Mouse (Mus musculus): Measurements from ENCODE around the gene Emp3.
"Not testable (repeated sequence)": the region's sequence is repeated elsewhere in the genome, so short reads cannot be mapped to it uniquely, and the experiment has no call there.

Emp3 gene

DNA sequence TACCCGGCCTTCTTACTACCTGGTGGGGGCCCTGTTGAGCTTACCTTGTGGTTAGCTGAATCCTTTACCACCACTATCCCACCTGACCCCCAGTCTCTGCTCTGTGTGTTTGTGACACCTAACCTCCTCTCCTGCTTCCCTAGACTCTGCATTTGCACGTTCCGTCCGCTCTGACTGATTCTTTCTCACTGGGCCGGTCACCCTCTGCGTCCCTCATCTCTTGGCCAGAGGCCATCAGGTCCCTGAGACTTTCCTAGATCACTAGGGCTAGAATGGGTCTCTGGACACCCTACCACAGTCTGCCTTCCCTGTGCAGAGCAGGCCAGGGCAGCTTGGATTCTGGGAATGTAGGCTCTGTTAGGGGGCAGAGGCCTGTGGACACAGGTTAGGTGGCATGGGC is 7.1 kb downstream of the Emp3 start:
- DNase-seq, result no peak

DNA sequence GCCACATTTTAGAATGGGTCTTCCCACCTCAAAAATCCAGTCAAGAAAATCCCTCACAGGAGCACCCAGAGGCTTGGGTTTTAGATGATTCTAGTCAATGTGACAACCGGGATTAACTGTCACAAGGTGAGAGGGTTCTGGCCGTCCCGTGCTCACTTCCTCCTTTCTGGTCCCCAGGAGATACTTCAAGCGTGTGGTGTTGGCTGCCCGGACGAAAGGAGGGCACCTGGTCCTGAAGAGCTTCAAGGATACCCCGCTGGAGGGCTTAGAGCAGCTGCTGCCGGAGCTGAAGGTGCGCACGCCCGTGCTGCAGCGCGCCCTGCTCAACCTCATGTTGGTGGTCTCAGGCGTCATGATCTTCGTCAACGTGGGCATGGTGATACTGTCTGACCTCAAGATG is 12.1 kb downstream of the Emp3 start:
- DNase-seq, result no peak

GRCm38 (mm10) chr7:45908384-45908783 is 12.8 kb downstream of the Emp3 start:
- DNase-seq, result no peak

DNA sequence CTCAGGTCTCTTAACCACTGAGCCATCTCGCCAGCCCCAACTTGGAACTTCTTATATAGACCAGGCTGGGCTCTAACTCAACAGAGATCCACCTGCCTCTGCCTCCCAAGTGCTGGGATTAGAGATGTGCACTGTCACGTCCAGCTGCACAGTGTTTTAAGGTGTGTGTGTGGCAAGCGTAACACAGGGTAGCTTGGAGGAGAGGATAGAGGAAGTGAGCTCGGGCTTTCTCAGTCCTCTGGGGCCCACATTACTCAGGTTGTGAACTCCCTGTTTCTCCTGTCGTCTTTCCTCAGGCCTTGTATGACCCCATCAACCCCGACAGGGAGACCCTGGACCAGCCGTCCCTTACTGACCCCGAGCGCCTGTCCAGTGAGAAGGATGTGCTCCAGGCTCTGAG is 14.6 kb downstream of the Emp3 start:
- no peak for DNase-seq

DNA sequence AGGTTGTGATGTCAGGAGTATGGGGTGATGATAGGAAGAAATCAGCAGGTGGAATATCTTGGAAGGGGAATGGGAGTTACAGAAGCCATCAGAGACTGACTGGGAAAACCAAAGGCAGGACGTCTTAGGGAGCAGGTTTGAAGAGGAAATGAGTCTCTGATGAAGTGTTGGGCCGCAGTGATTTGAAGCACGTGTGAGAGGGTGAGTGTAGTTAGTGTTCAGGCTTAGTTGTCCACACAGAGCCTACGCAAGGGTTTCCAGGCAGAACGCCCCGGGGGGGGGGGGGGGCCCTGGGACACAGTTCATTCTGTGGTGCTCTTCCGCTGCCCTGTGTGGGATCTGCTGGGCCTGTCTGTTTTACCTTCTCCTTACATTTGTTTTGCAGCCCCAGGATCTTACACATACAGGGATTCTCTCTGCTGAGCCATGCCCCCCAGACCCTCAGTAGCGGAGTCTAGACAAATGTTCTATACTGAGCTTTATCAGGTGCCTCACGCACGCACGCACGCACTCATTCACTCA is 18.7 kb downstream of the Emp3 start:
- no peak for DNase-seq

GRCm38 (mm10) chr7:45901562-45901961 is 19.6 kb downstream of the Emp3 start:
- DNase-seq, result no peak

DNA sequence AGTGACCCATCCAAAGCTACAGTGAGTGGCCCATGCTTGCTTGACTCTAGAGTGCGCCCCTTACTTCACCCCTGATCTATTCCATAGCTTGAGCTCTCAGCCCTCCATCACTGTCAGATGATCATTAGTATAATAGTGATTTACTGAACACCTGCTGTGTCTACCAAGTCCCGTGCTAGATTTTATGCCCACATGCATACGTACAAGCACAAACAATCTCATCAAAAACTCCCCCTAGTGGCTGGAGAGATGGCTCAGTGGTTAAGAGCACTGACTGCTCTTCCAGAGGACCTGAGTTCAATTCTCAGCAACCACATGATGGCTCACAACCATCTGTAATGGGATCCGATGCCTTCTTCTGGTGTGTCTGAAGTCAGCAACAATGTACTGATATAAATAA is 23.1 kb downstream of the Emp3 start:
- DNase-seq, result not testable (repeated sequence)

- peak; percentile 84 for DNase-seq
These were observed 23.9 kb downstream of the Emp3 start for GRCm38 (mm10) chr7:45897258-45897757.

DNA sequence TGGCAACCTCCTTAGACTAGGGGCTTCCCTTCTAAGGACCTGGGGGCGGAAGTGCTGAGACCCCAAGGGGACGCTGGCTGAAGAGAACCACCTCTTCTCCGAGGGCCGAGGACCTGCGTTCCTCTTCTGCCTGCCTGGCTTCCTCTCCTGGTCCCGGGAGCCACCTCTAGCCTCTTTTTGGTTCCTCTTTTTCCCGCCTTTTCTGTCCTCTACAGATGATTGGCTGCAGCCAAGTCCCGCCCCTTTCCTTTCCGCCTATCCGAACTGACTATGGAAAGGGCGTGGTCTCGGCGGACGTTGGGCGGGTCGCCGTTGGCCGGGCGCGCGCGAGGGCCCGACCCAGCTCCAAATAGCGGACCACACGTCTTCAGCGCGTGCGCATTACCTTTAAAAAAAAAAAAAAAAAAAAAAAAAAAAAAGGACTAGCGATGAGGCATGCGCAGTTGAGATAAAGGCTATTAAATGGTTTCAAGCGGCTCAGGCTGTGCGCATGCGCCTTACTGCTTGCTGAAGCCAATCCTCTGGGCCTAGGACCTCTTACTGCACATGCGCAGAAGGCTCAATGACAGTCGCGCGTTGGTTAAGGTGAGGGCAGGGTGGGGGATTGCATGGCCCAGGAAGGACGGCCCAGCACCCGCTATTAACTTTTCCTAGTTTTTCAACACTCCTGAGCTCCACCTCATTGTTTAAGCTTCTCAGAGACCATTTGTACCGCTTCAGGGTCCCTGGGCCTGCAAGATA is 24.5 kb downstream of the Emp3 start, which contains the start of the genes Syngr4 and Tmem143:
Gene Syngr4 (minus strand): TSS at position 198 of the 741 bp plus-strand sequence.
Gene Tmem143 (plus strand): TSS at position 425 of the 741 bp plus-strand sequence.
- peak; percentile 96 for DNase-seq

GRCm38 (mm10) chr7:45895931-45896516 is 25.2 kb downstream of the Emp3 start:
- DNase-seq, result no peak

DNA sequence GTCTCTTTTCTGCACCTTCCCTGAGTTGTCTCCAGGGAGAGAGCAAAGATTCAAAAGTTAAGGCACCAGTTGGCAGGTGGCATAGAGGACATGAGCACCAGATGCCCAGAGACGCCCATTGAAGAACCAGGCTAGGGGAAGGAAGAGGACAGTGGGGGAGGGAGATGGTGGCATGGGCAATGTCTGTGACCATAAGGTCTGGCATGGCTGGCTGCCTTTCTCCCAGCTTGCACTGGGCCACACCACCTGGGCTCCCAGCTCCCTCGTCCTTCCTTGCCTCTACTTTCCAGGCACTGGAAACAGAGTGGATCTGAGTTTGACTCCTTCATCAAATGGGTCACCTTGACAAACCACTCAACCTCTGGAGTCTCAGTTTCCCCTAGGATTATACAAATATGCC is 28.6 kb downstream of the Emp3 start:
- DNase-seq, result no peak

DNA sequence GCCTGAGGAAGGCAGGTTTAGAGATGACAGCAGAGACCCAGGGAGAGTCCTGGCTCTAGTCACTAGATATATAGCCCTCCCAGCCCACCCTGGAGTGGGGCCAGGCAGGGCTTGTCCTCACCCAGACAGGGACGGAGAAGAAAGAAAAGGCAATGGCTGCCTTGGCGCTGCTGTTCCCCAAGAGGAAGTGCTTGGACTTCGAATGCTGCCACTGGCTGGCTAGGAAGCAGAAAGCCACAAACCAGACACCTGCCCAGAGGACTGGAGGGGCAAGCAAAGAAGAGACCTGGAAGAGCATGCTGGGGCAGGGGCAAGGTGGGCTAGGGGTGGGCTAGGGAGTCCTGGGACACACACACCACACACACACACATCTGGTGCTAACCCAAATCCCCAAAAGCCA is 34.0 kb downstream of the Emp3 start:
- DNase-seq, result no peak

DNA sequence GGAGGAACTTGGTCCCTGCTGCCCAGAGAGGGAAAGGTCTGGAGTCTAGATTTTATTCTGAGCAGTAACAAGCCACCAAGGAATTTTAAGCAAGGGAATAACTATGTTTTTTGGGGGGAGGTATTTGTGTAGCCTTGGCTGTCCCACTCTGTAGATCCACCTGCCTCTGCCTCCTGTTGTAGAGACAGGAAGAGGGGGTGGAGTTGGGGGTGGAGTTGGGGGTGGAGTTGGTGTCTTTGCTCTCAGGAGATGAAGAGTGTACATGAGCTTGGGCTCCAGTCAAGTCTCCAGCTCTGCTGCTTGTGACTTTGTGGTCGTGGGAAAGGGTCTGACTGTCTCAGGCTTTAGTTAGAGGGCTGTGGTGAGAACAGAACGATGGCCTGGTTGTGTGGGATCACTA is 40.2 kb downstream of the Emp3 start:
- DNase-seq, result no peak

DNA sequence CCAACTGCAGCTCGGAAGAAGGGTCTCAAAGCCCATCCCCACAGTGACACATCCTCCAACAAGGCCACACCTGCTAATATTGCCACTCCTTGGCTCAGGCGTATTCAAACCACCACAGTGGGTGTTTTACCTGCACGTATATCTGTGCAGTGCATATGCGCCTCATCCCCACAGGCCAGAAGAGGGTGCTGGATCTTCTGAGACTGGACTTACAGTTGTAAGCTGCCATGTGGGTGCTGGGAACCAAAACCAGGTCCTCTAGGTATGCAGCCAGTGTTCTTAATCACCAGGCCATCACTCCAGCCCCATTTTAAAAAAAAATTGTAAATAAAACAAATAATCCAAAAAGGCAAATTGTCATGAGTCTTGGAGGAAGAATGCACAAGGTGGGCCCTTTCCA is 40.7 kb downstream of the Emp3 start:
- DNase-seq, result no peak

DNA sequence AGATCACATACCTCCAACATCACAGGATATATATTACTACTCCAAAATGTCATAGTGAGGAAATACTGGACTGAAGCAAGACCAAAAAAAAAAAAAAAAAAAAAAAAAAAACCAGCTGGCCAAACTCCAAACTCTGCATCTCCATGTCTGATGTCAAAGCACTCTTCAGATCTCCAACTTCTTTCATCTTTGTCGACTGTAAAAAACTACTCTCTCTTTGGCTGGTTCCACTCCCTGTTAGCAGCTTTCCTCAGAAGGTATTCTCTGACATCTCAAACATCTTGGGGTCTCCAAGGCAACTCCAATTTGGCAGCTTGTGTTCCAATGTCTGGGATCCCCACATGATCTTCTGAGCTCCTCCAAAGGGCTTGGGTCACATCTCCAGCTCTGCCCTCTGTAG is 42.9 kb downstream of the Emp3 start, which contains the start of gene Grin2d:
Gene Grin2d (minus strand): TSS at position 101 of the 400 bp plus-strand sequence.
- not testable (repeated sequence) for DNase-seq

DNA sequence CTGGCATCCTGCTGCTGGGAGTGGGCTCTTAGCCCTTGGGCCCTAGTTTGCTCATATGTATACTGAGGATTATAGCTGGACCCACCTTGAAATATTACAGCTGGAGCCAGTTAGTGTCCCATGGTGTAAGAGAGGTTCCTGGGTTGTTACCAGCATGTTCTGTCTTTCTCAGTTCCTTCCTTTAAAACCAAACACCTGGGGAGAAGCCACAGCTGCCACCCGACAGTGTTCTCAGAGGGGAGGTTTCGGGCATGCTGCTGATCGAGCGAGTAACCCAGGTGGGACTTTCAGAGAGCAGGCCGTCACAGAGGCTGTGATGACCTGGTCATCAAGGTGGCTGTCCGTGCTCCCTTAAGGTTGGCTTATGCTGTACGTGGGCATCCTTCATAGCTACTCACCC is 44.3 kb downstream of the Emp3 start:
- DNase-seq, result no peak

- peak; percentile 81 for DNase-seq
These were observed 47.9 kb downstream of the Emp3 start for GRCm38 (mm10) chr7:45873061-45873947.

GRCm38 (mm10) chr7:45872624-45873023 is 48.6 kb downstream of the Emp3 start, which contains the start of gene Kdelr1:
TSS of gene Kdelr1 (plus strand) at chr7:45872772.
- DNase-seq, result peak; percentile 92

- no peak for DNase-seq
These were observed 50.7 kb downstream of the Emp3 start for GRCm38 (mm10) chr7:45870282-45871058.

DNA sequence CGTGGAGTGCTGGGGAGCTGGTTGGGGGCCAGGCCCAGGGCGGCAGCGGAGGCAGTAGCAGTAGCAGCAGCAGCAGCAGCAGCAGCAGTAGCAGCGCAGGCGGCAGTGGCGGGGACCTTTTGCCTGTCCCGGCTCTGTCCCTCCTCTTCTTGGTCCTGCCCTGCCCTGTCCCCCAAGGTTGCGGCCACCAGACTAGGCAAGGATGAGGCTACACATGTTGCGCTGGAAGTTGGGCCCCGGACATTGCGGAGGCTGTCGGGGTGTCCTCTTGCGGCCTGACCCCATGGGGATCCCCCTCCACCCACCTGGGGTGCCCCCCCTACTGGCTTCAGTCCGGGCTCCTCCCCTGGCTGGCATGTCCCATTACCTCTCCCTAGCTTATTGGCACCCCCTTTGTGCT is 51.4 kb downstream of the Emp3 start:
- DNase-seq, result no peak

DNA sequence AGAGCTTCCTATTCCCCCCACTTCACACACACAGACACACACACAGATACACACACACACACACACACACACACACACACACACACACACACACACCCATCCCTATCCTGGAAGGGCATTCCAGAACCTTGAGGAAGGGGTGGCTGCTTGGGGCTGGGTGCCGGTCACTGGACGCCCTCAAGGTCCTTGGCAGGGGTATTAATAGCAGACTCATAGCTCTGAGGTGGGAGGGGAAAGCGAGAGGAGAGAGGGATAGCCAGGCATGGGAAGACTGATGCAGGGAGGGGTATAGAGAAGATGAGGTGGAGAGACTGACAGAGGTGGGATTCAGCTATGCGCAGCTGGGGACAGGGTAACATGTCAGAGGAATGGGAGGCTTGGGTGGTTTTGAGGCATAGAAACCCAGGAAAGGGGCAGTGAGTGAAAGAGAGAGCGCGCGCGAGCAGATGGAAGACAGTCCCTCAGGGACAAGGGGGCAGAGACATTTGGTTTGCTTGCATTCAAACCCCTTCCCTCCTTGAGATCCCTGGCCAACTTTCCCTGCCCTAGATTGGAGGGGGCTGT is 52.0 kb downstream of the Emp3 start:
- DNase-seq, result no peak

All from kidney, adult 18-20 months (tissue).